Mouse (Mus musculus) liver, postnatal 0 days (tissue): ENCODE results near the gene Fgfr1op2. TPM values are rescaled to one million over a fixed set of nuclear protein-coding genes. Genes with fewer than 3 reads are reported as not detected.

ENCODE experiments used
- ATAC-seq: fragments of 200-750 bp; cut with Nextera tagmentation; 2 replicates; pipeline ENCODE4 v1.8.0; 2017; ENCODE audit warnings: mild to moderate bottlenecking, moderate library complexity
- DNase-seq: peaks from one replicate; pipeline ENCODE4 v3.0.0-alpha.2; 2016
- H3K27ac ChIP-seq: fragments of 300-500 bp; sonication (generic); 2 replicates; pipeline ENCODE4 v1.5.1; 2014; ENCODE audit warnings: antibody characterized with exemption, moderate library complexity, mild to moderate bottlenecking, low read depth
- H3K27me3 ChIP-seq: fragments of 300-500 bp; sonication (generic); 2 replicates; pipeline ENCODE4 v1.6.1; 2014; ENCODE audit warnings: low read length, control low read depth, mixed read lengths; ENCODE audit not compliant: insufficient read depth
- H3K36me3 ChIP-seq: fragments of 300-500 bp; sonication (generic); replicated peaks from 2 replicates; pipeline ENCODE4 v1.6.1; 2014; ENCODE audit warnings: mild to moderate bottlenecking, control low read depth, low read length, moderate library complexity, mixed read lengths; ENCODE audit not compliant: insufficient read depth
- H3K4me1 ChIP-seq: fragments of 300-500 bp; sonication (generic); 2 replicates; pipeline ENCODE4 v1.6.1; 2014; ENCODE audit warnings: antibody characterized with exemption, mild to moderate bottlenecking, control low read depth; ENCODE audit not compliant: insufficient read depth
- H3K4me2 ChIP-seq: fragments of 300-500 bp; sonication (generic); 2 replicates; pipeline ENCODE4 v1.6.1; 2014; ENCODE audit warnings: low read depth, mild to moderate bottlenecking, low read length, moderate library complexity, mixed read lengths
- H3K4me3 ChIP-seq: fragments of 300-500 bp; sonication (generic); 2 replicates; pipeline ENCODE4 v1.5.1; 2014; ENCODE audit warnings: low read depth, low read length
- H3K9ac ChIP-seq: fragments of 300-500 bp; sonication (generic); replicated peaks from 2 replicates; pipeline ENCODE4 v1.6.1; 2014; ENCODE audit warnings: mild to moderate bottlenecking, moderate library complexity
- H3K9me3 ChIP-seq: fragments of 300-500 bp; sonication (generic); 2 replicates; pipeline ENCODE4 v1.6.1; 2016; ENCODE audit warnings: mild to moderate bottlenecking, control low read depth, low read length, mixed read lengths
- CTCF ChIP-seq: sonication (generic); IDR thresholded peaks from 2 replicates; pipeline ENCODE4 v1.5.1; 2016; ENCODE audit warnings: antibody characterized with exemption, low read depth
- EP300 ChIP-seq: IDR thresholded peaks from 2 replicates; pipeline ENCODE4 v1.6.1; 2016; ENCODE audit warnings: antibody characterized with exemption, low read depth, mild to moderate bottlenecking
- WGBS: fragments of 180-500 bp; shearing (Covaris S2); extraction: QIAGEN DNeasy Blood & Tissue Kit; methylation state at CpG from one replicate; pipeline ENCODE4 v1.1.7; 2014; ENCODE audit not compliant: insufficient replicate concordance; 5-methylcytosine and 5-hydroxymethylcytosine counted together
- polyA plus RNA-seq: library from polyadenylated mRNA; unstranded; fragments of >200 nt; fragmentation: Nextera tagmentation; extraction: Ambion mirVana; gene quantifications from 2 replicates; pipeline ENCODE4 v1.2.1, GENCODE M21; 2015

Fgfr1op2 gene
- polyA plus RNA-seq, 1 experiment from 2014 or later = 71.6 TPM

- DNase-seq = no peak
- H3K9me3 ChIP-seq = no peaks in the 10 kb centered on the region
- H3K36me3 ChIP-seq = peaks cover 47% of the 10 kb centered on the region
- ATAC-seq = no peak
- no peak overlapping the region for H3K4me3 ChIP-seq
- TF ChIP-seq EP300 = no peak
- TF ChIP-seq CTCF = no peak
- peaks cover 13% of the 10 kb centered on the region for H3K4me1 ChIP-seq
- H3K9ac ChIP-seq = no peak overlapping the region
- H3K27ac ChIP-seq = peak overlapping the region; percentile 95
- no peaks in the 10 kb centered on the region for H3K27me3 ChIP-seq
- 90% methylated on average over 5 of the region's 5 CpGs for WGBS
- no peak overlapping the region for H3K4me2 ChIP-seq
Observed at GRCm38 (mm10) chr6:146612736-146613135, 35.7 kb downstream of the Fgfr1op2 start.

- Histone ChIP-seq H3K4me3 (no peak overlapping the region), H3K9me3 (no peaks in the 10 kb centered on the region), H3K27me3 (no peaks in the 10 kb centered on the region), H3K4me1 (peaks cover 13% of the 10 kb centered on the region), H3K9ac (no peak overlapping the region), H3K27ac (0 out of 2 replicates have a peak overlapping the region, but pooled peaks have one; percentile 11), H3K36me3 (peaks cover 52% of the 10 kb centered on the region), H3K4me2 (no peak overlapping the region)
- 91% methylated on average over 5 of the region's 5 CpGs for WGBS
- ATAC-seq (no peak), DNase-seq (no peak)
- TF ChIP-seq CTCF (peak; percentile 47), EP300 (no peak)
Observed at GRCm38 (mm10) chr6:146613907-146614306, 36.9 kb downstream of the Fgfr1op2 start.

GRCm38 (mm10) chr6:146614541-146614940 lies 37.5 kb downstream of the Fgfr1op2 start:
- 75% methylated on average over 5 of the region's 5 CpGs for WGBS
- Histone ChIP-seq H3K9ac (no peak overlapping the region), H3K36me3 (peaks cover 48% of the 10 kb centered on the region), H3K27me3 (no peaks in the 10 kb centered on the region), H3K27ac (peak overlapping the region; percentile 3; the same call in 1 of the 2 replicates), H3K4me1 (peaks cover 13% of the 10 kb centered on the region), H3K4me3 (no peak overlapping the region), H3K9me3 (no peaks in the 10 kb centered on the region), H3K4me2 (peak overlapping the region; percentile 36; the same call in 1 of the 2 replicates)
- peak; percentile 49 for DNase-seq
- peak; percentile 43 for ATAC-seq
- TF ChIP-seq CTCF (no peak), EP300 (no peak)

GRCm38 (mm10) chr6:146615891-146616290 lies 38.9 kb downstream of the Fgfr1op2 start:
- no peak overlapping the region for H3K4me3 ChIP-seq
- DNase-seq (no peak), ATAC-seq (no peak)
- H3K4me1 ChIP-seq = peaks cover 13% of the 10 kb centered on the region
- WGBS = 94% methylated on average over 8 of the region's 8 CpGs
- H3K36me3 ChIP-seq = peaks cover 53% of the 10 kb centered on the region
- no peak for TF ChIP-seq CTCF
- no peak for TF ChIP-seq EP300
- no peaks in the 10 kb centered on the region for H3K27me3 ChIP-seq
- no peak overlapping the region for H3K4me2 ChIP-seq
- no peak overlapping the region for H3K9ac ChIP-seq
- H3K27ac ChIP-seq = no peak overlapping the region
- H3K9me3 ChIP-seq = no peaks in the 10 kb centered on the region

- peaks cover 12% of the 10 kb centered on the region for H3K4me1 ChIP-seq
- no peaks in the 10 kb centered on the region for H3K27me3 ChIP-seq
- 84% methylated on average over 2 of the region's 2 CpGs for WGBS
- DNase-seq (no peak), ATAC-seq (no peak)
- no peak overlapping the region for H3K4me2 ChIP-seq
- no peak overlapping the region for H3K4me3 ChIP-seq
- H3K36me3 ChIP-seq = peaks cover 58% of the 10 kb centered on the region
- no peaks in the 10 kb centered on the region for H3K9me3 ChIP-seq
- no peak for TF ChIP-seq EP300
- TF ChIP-seq CTCF = no peak
- H3K9ac ChIP-seq = no peak overlapping the region
- no peak overlapping the region for H3K27ac ChIP-seq
Observed at GRCm38 (mm10) chr6:146616670-146617069, 39.7 kb downstream of the Fgfr1op2 start.

- no peak overlapping the region for H3K27ac ChIP-seq
Observed at GRCm38 (mm10) chr6:146628123-146628522, 51.1 kb downstream of the Fgfr1op2 start.

More at GRCm38 (mm10) chr6:146628123-146628522, 51.1 kb downstream of the Fgfr1op2 start:
- ATAC-seq (no peak), DNase-seq (no peak)
- no peak overlapping the region for H3K4me3 ChIP-seq
- TF ChIP-seq CTCF (no peak), EP300 (no peak)
- H3K27me3 ChIP-seq = no peaks in the 10 kb centered on the region
- H3K36me3 ChIP-seq = peaks cover 18% of the 10 kb centered on the region
- H3K9me3 ChIP-seq = no peaks in the 10 kb centered on the region
- H3K9ac ChIP-seq = no peak overlapping the region
- no peak overlapping the region for H3K4me2 ChIP-seq
- 83% methylated on average over 3 of the region's 3 CpGs for WGBS
- peaks cover 38% of the 10 kb centered on the region for H3K4me1 ChIP-seq
